Mouse (Mus musculus) lung, postnatal 0 days (tissue): ENCODE data around the gene R3hdm4. TPM values are rescaled to one million over a fixed set of nuclear protein-coding genes. Genes with fewer than 3 reads are reported as not detected.
A peak's percentile ranks its signal among the peaks of the same experiment; 100 is the strongest.

Experiments used
- ATAC-seq: fragments of 200-750 bp; cut with Nextera tagmentation; 2 replicates; pipeline ENCODE4 v1.8.0; 2017; ENCODE audit warnings: moderate library complexity
- DNase-seq: peaks from one replicate; pipeline ENCODE4 v3.0.0-alpha.2; 2016; ENCODE audit warnings: low spot score
- H3K27ac ChIP-seq: fragments of 300-500 bp; sonication (generic); 2 replicates; pipeline ENCODE4 v1.5.1; 2014; ENCODE audit warnings: antibody characterized with exemption, mild to moderate bottlenecking, low read length, mixed read lengths
- H3K27me3 ChIP-seq: fragments of 300-500 bp; sonication (generic); replicated peaks from 2 replicates; pipeline ENCODE4 v1.6.1; 2014; ENCODE audit warnings: low read length, mixed read lengths; ENCODE audit not compliant: insufficient read depth
- H3K36me3 ChIP-seq: fragments of 300-500 bp; sonication (generic); 2 replicates; pipeline ENCODE4 v1.6.1; 2014; ENCODE audit warnings: low read length, mixed read lengths; ENCODE audit not compliant: insufficient read depth
- H3K4me1 ChIP-seq: fragments of 300-500 bp; sonication (generic); 2 replicates; pipeline ENCODE4 v1.6.1; 2014; ENCODE audit warnings: antibody characterized with exemption, low read depth, low read length, mixed read lengths; ENCODE audit not compliant: insufficient read depth
- H3K4me2 ChIP-seq: fragments of 300-500 bp; sonication (generic); replicated peaks from 2 replicates; pipeline ENCODE4 v1.6.1; 2014; ENCODE audit warnings: low read depth, mild to moderate bottlenecking, low read length, moderate library complexity, mixed read lengths
- H3K4me3 ChIP-seq: fragments of 300-500 bp; sonication (generic); 2 replicates; pipeline ENCODE4 v1.5.1; 2014; ENCODE audit warnings: low read depth, low read length
- H3K9ac ChIP-seq: fragments of 300-500 bp; sonication (generic); replicated peaks from 2 replicates; pipeline ENCODE4 v1.6.1; 2014; ENCODE audit warnings: low read depth, mild to moderate bottlenecking
- H3K9me3 ChIP-seq: fragments of 300-500 bp; sonication (generic); 2 replicates; pipeline ENCODE4 v1.6.1; 2016; ENCODE audit warnings: low read length, mixed read lengths
- CTCF ChIP-seq: IDR thresholded peaks from 2 replicates; pipeline ENCODE4 v1.5.1; 2016; ENCODE audit warnings: antibody characterized with exemption, mild to moderate bottlenecking
- EP300 ChIP-seq: IDR thresholded peaks from 2 replicates; pipeline ENCODE4 v1.6.1; 2016; ENCODE audit warnings: antibody characterized with exemption, mild to moderate bottlenecking, control low read depth
- WGBS: fragments of 180-500 bp; shearing (Covaris S2); extraction: QIAGEN DNeasy Blood & Tissue Kit; methylation state at CpG from one replicate; pipeline ENCODE4 v1.1.7; 2014; 5-methylcytosine and 5-hydroxymethylcytosine counted together
- microRNA-seq: library from miRNA; unstranded; fragments of <30 nt; microRNA quantifications from one replicate; pipeline ENCODE4, GENCODE M21; 2016
- polyA plus RNA-seq: library from polyadenylated mRNA; unstranded; fragments of >200 nt; fragmentation: Nextera tagmentation; extraction: Ambion mirVana; gene quantifications from 2 replicates; pipeline ENCODE4 v1.2.1, GENCODE M21; 2015

R3hdm4 gene
- polyA plus RNA-seq, 1 experiment from 2014 or later = 129 TPM

GRCm38 (mm10) chr10:79864351-79865188, 56.4 kb downstream of the R3hdm4 start:
- Histone ChIP-seq H3K27me3 (no peaks in the 10 kb centered on the region), H3K4me1 (no peaks in the 10 kb centered on the region), H3K9ac (no peak overlapping the region), H3K27ac (no peak overlapping the region), H3K4me2 (no peak overlapping the region), H3K36me3 (peaks cover 38% of the 10 kb centered on the region), H3K4me3 (no peak overlapping the region), H3K9me3 (no peaks in the 10 kb centered on the region)
- WGBS = 50% methylated on average over 10 of the region's 10 CpGs
- TF ChIP-seq CTCF = 0 out of 2 replicates have a peak, but pooled peaks have one; percentile 1
- TF ChIP-seq EP300 = no peak
- no peak for DNase-seq
- ATAC-seq = peak; percentile 1; the same call in 1 of the 2 replicates

- TF ChIP-seq CTCF (no peak), EP300 (no peak)
- H3K9ac ChIP-seq = no peak overlapping the region
- WGBS = 55% methylated on average over 9 of the region's 10 CpGs
- H3K9me3 ChIP-seq = no peaks in the 10 kb centered on the region
- H3K27me3 ChIP-seq = no peaks in the 10 kb centered on the region
- no peak overlapping the region for H3K4me2 ChIP-seq
- DNase-seq (no peak), ATAC-seq (no peak)
- peaks cover 9% of the 10 kb centered on the region for H3K4me1 ChIP-seq
- peaks cover 42% of the 10 kb centered on the region for H3K36me3 ChIP-seq
- H3K4me3 ChIP-seq = no peak overlapping the region
- no peak overlapping the region for H3K27ac ChIP-seq
These were observed 58.1 kb downstream of the R3hdm4 start for GRCm38 (mm10) chr10:79862925-79863324.

DNA sequence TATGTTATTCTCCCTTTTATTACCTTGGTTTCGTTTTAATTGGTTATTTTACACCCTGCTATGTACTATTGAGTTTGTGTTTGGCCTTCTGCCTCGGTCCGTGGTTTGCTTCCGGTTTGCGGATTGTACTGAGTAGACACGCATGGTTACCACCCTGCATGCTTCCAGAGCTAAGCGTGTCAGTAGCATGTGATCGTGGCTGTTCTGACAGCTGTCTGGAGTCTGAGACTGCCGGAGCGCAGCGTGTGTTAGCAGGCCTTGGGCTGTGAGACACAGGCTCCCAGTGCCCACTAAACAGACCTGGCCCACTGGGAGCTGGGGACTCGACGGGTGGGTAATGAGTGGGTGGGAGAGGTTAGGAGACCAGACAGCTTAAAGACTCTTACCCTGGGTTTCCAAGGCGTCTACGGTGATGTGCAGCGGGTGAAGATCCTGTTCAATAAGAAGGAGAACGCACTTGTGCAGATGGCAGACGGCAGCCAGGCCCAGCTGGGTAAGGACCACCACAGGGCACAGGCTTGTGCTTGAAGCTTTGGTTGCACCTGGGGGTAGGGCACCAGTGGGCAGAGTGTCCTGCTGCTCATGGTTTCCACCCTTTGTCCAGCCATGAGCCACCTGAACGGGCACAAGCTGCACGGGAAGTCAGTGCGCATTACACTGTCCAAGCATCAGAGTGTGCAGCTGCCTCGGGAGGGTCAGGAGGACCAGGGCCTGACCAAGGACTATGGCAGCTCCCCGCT, 58.8 kb downstream of the R3hdm4 start:
- TF ChIP-seq CTCF (no peak), EP300 (no peak)
- DNase-seq (no peak), ATAC-seq (no peak)
- Histone ChIP-seq H3K9ac (no peak overlapping the region), H3K36me3 (peaks cover 42% of the 10 kb centered on the region), H3K4me1 (peaks cover 15% of the 10 kb centered on the region), H3K27ac (no peak overlapping the region), H3K4me2 (no peak overlapping the region), H3K4me3 (no peak overlapping the region), H3K27me3 (no peaks in the 10 kb centered on the region), H3K9me3 (no peaks in the 10 kb centered on the region)
- WGBS = 84% methylated on average over 23 of the region's 23 CpGs

- Histone ChIP-seq H3K9ac (no peak overlapping the region), H3K4me2 (no peak overlapping the region), H3K27ac (no peak overlapping the region), H3K4me1 (peaks cover 23% of the 10 kb centered on the region), H3K36me3 (peaks cover 42% of the 10 kb centered on the region), H3K4me3 (no peak overlapping the region), H3K9me3 (no peaks in the 10 kb centered on the region), H3K27me3 (no peaks in the 10 kb centered on the region)
- 60% methylated on average over 25 of the region's 25 CpGs for WGBS
- no peak for DNase-seq
- ATAC-seq = no peak
- TF ChIP-seq CTCF (no peak), EP300 (no peak)
These were observed 59.6 kb downstream of the R3hdm4 start for GRCm38 (mm10) chr10:79861230-79862048.

GRCm38 (mm10) chr10:79860079-79860911, 60.7 kb downstream of the R3hdm4 start:
- H3K4me1 ChIP-seq = peaks cover 23% of the 10 kb centered on the region
- DNase-seq = no peak
- H3K9me3 ChIP-seq = no peaks in the 10 kb centered on the region
- TF ChIP-seq CTCF = no peak
- TF ChIP-seq EP300 = no peak
- no peak overlapping the region for H3K4me3 ChIP-seq
- no peak overlapping the region for H3K9ac ChIP-seq
- 90% methylated on average over 26 of the region's 26 CpGs for WGBS
- no peaks in the 10 kb centered on the region for H3K27me3 ChIP-seq
- no peak overlapping the region for H3K27ac ChIP-seq
- no peak overlapping the region for H3K4me2 ChIP-seq
- no peak for ATAC-seq
- H3K36me3 ChIP-seq = peaks cover 42% of the 10 kb centered on the region

Small RNAs within 50 kb of the gene (microRNA-seq; reads per million reads assigned to microRNA genes)
- not detected for gene Mir6910

Other genes starting within 250 kb of the R3hdm4 start
- 52.7 and 64.3 TPM in 2 replicates for gene Cdc34, start 239.0 kb downstream of the R3hdm4 start, polyA plus RNA-seq
- gene Gzmm, start 232.2 kb downstream of the R3hdm4 start, polyA plus RNA-seq = 0.57 and 0.69 TPM in 2 replicates
- gene Bsg, start 216.7 kb downstream of the R3hdm4 start, polyA plus RNA-seq = 1,234 and 1,299 TPM in 2 replicates
- 0.12 and 0.15 TPM in 2 replicates for gene Hcn2, start 204.6 kb downstream of the R3hdm4 start, polyA plus RNA-seq
- 17.4 and 22.4 TPM in 2 replicates for gene Polrmt, start 174.6 kb downstream of the R3hdm4 start, polyA plus RNA-seq
- 0.18 TPM in 1 of 2 replicates, not detected in the other for gene Fgf22, start 166.1 kb downstream of the R3hdm4 start, polyA plus RNA-seq
- gene Rnf126, start 154.3 kb downstream of the R3hdm4 start, polyA plus RNA-seq = 40.5 and 45.9 TPM in 2 replicates
- 38.6 and 39.9 TPM in 2 replicates for gene Fstl3, start 143.9 kb downstream of the R3hdm4 start, polyA plus RNA-seq
- 0.11 and 0.31 TPM in 2 replicates for gene Prss57, start 130.2 kb downstream of the R3hdm4 start, polyA plus RNA-seq
- 29.6 and 30.8 TPM in 2 replicates for gene Palm, start 127.6 kb downstream of the R3hdm4 start, polyA plus RNA-seq
- gene Misp, start 100.2 kb downstream of the R3hdm4 start, polyA plus RNA-seq = 10.5 and 10.6 TPM in 2 replicates
- 107 and 109 TPM in 2 replicates for gene Ptbp1, start 66.8 kb downstream of the R3hdm4 start, polyA plus RNA-seq
- gene Prtn3, start 46.7 kb downstream of the R3hdm4 start, polyA plus RNA-seq = 2.2 and 2.4 TPM in 2 replicates
- gene Plppr3, start 46.6 kb downstream of the R3hdm4 start, polyA plus RNA-seq = 3.9 and 4.8 TPM in 2 replicates
- 0.92 TPM in 1 of 2 replicates, not detected in the other for gene Elane, start 35.0 kb downstream of the R3hdm4 start, polyA plus RNA-seq
- gene Cfd, start 30.4 kb downstream of the R3hdm4 start, polyA plus RNA-seq = not detected in 2 replicates
- gene Med16, start 12.3 kb downstream of the R3hdm4 start, polyA plus RNA-seq = 32.0 and 32.8 TPM in 2 replicates
- not detected in 2 replicates for gene Gm26602, start 10.4 kb downstream of the R3hdm4 start, polyA plus RNA-seq
- gene Kiss1r, start 4.2 kb downstream of the R3hdm4 start, polyA plus RNA-seq = 1.6 and 1.7 TPM in 2 replicates
- gene Arid3a, start 5.8 kb upstream of the R3hdm4 start, polyA plus RNA-seq = 4.8 and 7.1 TPM in 2 replicates
- 32.8 and 44.2 TPM in 2 replicates for gene Wdr18, start 38.9 kb upstream of the R3hdm4 start, polyA plus RNA-seq
- gene Grin3b, start 49.5 kb upstream of the R3hdm4 start, polyA plus RNA-seq = 0.24 and 0.32 TPM in 2 replicates
- gene Tmem259, start 63.1 kb upstream of the R3hdm4 start, polyA plus RNA-seq = 26.7 and 27.6 TPM in 2 replicates
- 483 and 567 TPM in 2 replicates for gene Cnn2, start 67.4 kb upstream of the R3hdm4 start, polyA plus RNA-seq
- gene Abca7, start 75.3 kb upstream of the R3hdm4 start, polyA plus RNA-seq = 5.5 and 6.5 TPM in 2 replicates
- 20.1 and 22.2 TPM in 2 replicates for gene Arhgap45, start 95.4 kb upstream of the R3hdm4 start, polyA plus RNA-seq
- gene Polr2e, start 118.6 kb upstream of the R3hdm4 start, polyA plus RNA-seq = 178 and 202 TPM in 2 replicates
- gene Gpx4, start 126.0 kb upstream of the R3hdm4 start, polyA plus RNA-seq = 1,058 and 1,082 TPM in 2 replicates
- 17.5 and 26.4 TPM in 2 replicates for gene Sbno2, start 184.4 kb upstream of the R3hdm4 start, polyA plus RNA-seq
- 19.0 and 19.8 TPM in 2 replicates for gene Stk11, start 194.6 kb upstream of the R3hdm4 start, polyA plus RNA-seq
- 463 and 491 TPM in 2 replicates for gene Atp5d, start 217.4 kb upstream of the R3hdm4 start, polyA plus RNA-seq
- 5.1 and 5.5 TPM in 2 replicates for gene Cbarp, start 219.6 kb upstream of the R3hdm4 start, polyA plus RNA-seq
- gene Midn, start 227.1 kb upstream of the R3hdm4 start, polyA plus RNA-seq = 13.2 and 14.2 TPM in 2 replicates
- 203 and 305 TPM in 2 replicates for gene Cirbp, start 244.8 kb upstream of the R3hdm4 start, polyA plus RNA-seq